Mouse (Mus musculus) kidney, embryonic 16.5 days (tissue): ENCODE measurements at regions not wholly inside any gene's neighbourhood (a gene's known extent, or its start where the extent isn't known, plus 50 kb on each side); places are given as distances from the start of the nearest gene placed in this dataset.

Source experiments
- ATAC-seq: fragments of 200-750 bp; cut with Nextera tagmentation; 2 replicates; pipeline ENCODE4 v1.8.0; 2017; ENCODE audit warnings: moderate TSS enrichment; ENCODE audit not compliant: low FRiP score, low TSS enrichment
- H3K27ac ChIP-seq: fragments of 300-500 bp; sonication (generic); 2 replicates; pipeline ENCODE4 v1.5.1; 2014; ENCODE audit warnings: low read length
- H3K27me3 ChIP-seq: fragments of 300-500 bp; sonication (generic); 2 replicates; pipeline ENCODE4 v1.6.1; 2014; ENCODE audit warnings: low read length, control low read depth, mixed read lengths; ENCODE audit not compliant: insufficient read depth
- H3K36me3 ChIP-seq: fragments of 300-500 bp; sonication (generic); 2 replicates; pipeline ENCODE4 v1.6.1; 2014; ENCODE audit warnings: low read length, control low read depth, mixed read lengths; ENCODE audit not compliant: insufficient read depth
- H3K4me1 ChIP-seq: fragments of 300-500 bp; sonication (generic); 2 replicates; pipeline ENCODE4 v1.6.1; 2014; ENCODE audit warnings: low read length, control low read depth, mixed read lengths; ENCODE audit not compliant: insufficient read depth
- H3K4me2 ChIP-seq: fragments of 300-500 bp; sonication (generic); replicated peaks from 2 replicates; pipeline ENCODE4 v1.6.1; 2014; ENCODE audit warnings: low read depth, low read length
- H3K4me3 ChIP-seq: fragments of 300-500 bp; sonication (generic); 2 replicates; pipeline ENCODE4 v1.5.1; 2014; ENCODE audit warnings: mild to moderate bottlenecking, low read length
- H3K9ac ChIP-seq: fragments of 300-500 bp; sonication (generic); replicated peaks from 2 replicates; pipeline ENCODE4 v1.6.1; 2014; ENCODE audit warnings: low read length
- H3K9me3 ChIP-seq: fragments of 300-500 bp; sonication (generic); 2 replicates; pipeline ENCODE4 v1.6.1; 2016; ENCODE audit warnings: low read length, control low read depth
- WGBS: fragments of 180-500 bp; shearing (Covaris S2); extraction: QIAGEN DNeasy Blood & Tissue Kit; methylation state at CpG from one replicate; pipeline ENCODE4 v1.1.7; 2014; 5-methylcytosine and 5-hydroxymethylcytosine counted together

GRCm38 (mm10) chr1:108224047-108224446, 634.2 kb downstream of the Serpinb8 start:
- H3K4me2 ChIP-seq: no peak overlapping the region

GRCm38 (mm10) chr1:108240152-108240551, 650.3 kb downstream of the Serpinb8 start:
- Histone ChIP-seq H3K9me3 (peaks cover 3% of the 10 kb centered on the region; the same call in 1 of the 2 replicates), H3K4me1 (no peaks in the 10 kb centered on the region)
- ATAC-seq: no peak

More at GRCm38 (mm10) chr1:108224047-108224446, 634.2 kb downstream of the Serpinb8 start:
- ATAC-seq: no peak
- Histone ChIP-seq H3K27ac (no peak overlapping the region), H3K9me3 (no peaks in the 10 kb centered on the region), H3K27me3 (no peaks in the 10 kb centered on the region), H3K4me1 (no peaks in the 10 kb centered on the region), H3K9ac (no peak overlapping the region), H3K36me3 (no peaks in the 10 kb centered on the region), H3K4me3 (no peak overlapping the region)
- WGBS: 67% methylated on average over 1 of the region's 1 CpGs

DNA sequence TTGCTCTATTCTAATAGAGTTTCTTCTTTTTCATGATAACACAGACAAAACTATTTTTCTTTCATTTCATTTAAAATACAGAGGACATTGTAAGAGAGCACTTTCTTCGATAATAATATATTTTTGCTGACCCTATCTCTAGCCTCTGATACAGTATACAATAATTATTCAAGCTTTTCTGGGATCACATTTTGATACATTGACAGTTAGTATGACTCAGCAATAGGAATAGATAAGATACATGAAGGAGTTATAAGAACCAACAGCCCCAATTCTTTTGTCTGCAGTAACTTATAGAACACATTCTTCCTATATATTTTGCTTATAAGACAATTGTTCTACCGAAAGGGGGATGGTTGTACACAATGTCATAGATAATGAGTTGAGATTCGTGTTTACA, 665.3 kb downstream of the Serpinb8 start:
- no peak overlapping the region for H3K27ac ChIP-seq
- H3K27me3 ChIP-seq: no peaks in the 10 kb centered on the region
- H3K4me2 ChIP-seq: no peak overlapping the region
- ATAC-seq: no peak
- H3K4me3 ChIP-seq: no peak overlapping the region
- WGBS: 87% methylated on average over 3 of the region's 3 CpGs
- no peaks in the 10 kb centered on the region for H3K9me3 ChIP-seq
- H3K4me1 ChIP-seq: no peaks in the 10 kb centered on the region
- H3K9ac ChIP-seq: no peak overlapping the region
- no peaks in the 10 kb centered on the region for H3K36me3 ChIP-seq

More at GRCm38 (mm10) chr1:108240152-108240551, 650.3 kb downstream of the Serpinb8 start:
- Histone ChIP-seq H3K4me2 (no peak overlapping the region), H3K9ac (no peak overlapping the region), H3K4me3 (no peak overlapping the region), H3K27ac (no peak overlapping the region), H3K27me3 (no peaks in the 10 kb centered on the region), H3K36me3 (no peaks in the 10 kb centered on the region)

DNA sequence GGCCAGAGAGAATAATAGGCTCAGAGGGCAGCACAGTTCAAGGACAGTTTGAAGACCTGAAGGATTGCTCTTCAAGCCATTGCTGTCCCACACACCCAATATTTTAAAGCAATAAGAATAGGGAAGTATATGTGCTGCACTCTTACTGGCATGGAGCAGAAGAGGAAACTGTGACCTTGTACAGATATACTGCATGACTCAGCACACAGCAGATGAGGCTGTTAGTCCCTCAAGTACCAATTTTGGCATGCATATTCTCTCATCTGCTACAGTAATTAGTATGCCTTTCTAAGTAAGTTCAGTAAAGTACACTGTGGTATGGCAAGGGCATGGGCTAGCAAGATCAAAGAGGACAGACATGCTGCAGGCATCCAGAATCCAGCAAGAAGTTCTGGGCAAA, 669.5 kb downstream of the Serpinb8 start:
- H3K4me2 ChIP-seq: no peak overlapping the region
- no peaks in the 10 kb centered on the region for H3K4me1 ChIP-seq
- no peaks in the 10 kb centered on the region for H3K9me3 ChIP-seq
- ATAC-seq: no peak
- H3K27ac ChIP-seq: no peak overlapping the region
- H3K27me3 ChIP-seq: no peaks in the 10 kb centered on the region
- H3K36me3 ChIP-seq: no peaks in the 10 kb centered on the region
- H3K9ac ChIP-seq: no peak overlapping the region
- H3K4me3 ChIP-seq: no peak overlapping the region

DNA sequence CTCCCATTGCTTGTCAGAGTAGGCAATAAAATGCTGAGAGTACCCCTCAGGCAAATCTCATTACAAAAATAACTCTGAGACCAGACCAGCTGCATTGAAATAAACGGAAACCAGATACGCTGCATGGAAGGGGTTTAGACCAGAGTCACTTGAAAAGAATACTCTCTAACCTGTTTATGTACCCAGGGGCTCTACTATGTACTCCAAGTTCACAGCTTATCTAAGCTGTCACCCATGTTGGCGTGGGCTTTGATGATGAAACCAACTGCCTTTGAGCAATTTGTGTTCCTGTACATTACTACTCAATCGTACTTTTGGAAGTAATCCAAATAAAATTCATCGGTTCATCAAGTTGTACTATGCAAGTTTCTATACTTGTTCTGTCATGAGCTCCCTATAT, 692.3 kb downstream of the Serpinb8 start:
- H3K9ac ChIP-seq: no peak overlapping the region
- no peaks in the 10 kb centered on the region for H3K9me3 ChIP-seq
- no peak overlapping the region for H3K27ac ChIP-seq
- no peak overlapping the region for H3K4me3 ChIP-seq
- H3K4me1 ChIP-seq: no peaks in the 10 kb centered on the region
- H3K27me3 ChIP-seq: no peaks in the 10 kb centered on the region
- no peak overlapping the region for H3K4me2 ChIP-seq
- no peak for ATAC-seq
- 57% methylated on average over 5 of the region's 5 CpGs for WGBS
- no peaks in the 10 kb centered on the region for H3K36me3 ChIP-seq

GRCm38 (mm10) chr1:108286571-108286970, 696.8 kb downstream of the Serpinb8 start:
- no peak overlapping the region for H3K9ac ChIP-seq
- no peak overlapping the region for H3K4me3 ChIP-seq
- no peaks in the 10 kb centered on the region for H3K9me3 ChIP-seq
- H3K27me3 ChIP-seq: no peaks in the 10 kb centered on the region
- H3K4me1 ChIP-seq: no peaks in the 10 kb centered on the region
- no peaks in the 10 kb centered on the region for H3K36me3 ChIP-seq
- H3K4me2 ChIP-seq: no peak overlapping the region
- WGBS: 58% methylated on average over 1 of the region's 1 CpGs
- no peak for ATAC-seq
- H3K27ac ChIP-seq: no peak overlapping the region
